Mouse (Mus musculus): ENCODE results near the gene H2al2b. TPM values are rescaled to one million over a fixed set of nuclear protein-coding genes. Genes with fewer than 3 reads are reported as not detected.

H2al2b gene
- not detected in 2 replicates for polyA plus RNA-seq (2012; rRNA removed; ENCODE audit: low replicate concordance)

GRCm38 (mm10) chrY:2720574-2720973 is at the start of gene H2al2b:
Gene H2al2b (minus strand): TSS chrY:2720674.

Other genes with a start within 250 kb of the H2al2b start
- gene H2al2c, start 121.6 kb downstream of the H2al2b start, polyA plus RNA-seq (2012; rRNA removed; ENCODE audit: low replicate concordance), result not detected in 2 replicates
- not detected in 2 replicates for gene Sry, start 57.0 kb downstream of the H2al2b start, polyA plus RNA-seq (2012; rRNA removed; ENCODE audit: low replicate concordance)
- gene Gm4064, start 75.5 kb upstream of the H2al2b start, polyA plus RNA-seq (2012; rRNA removed; ENCODE audit: low replicate concordance), result not detected in 2 replicates
- gene Rbmy, start 110.0 kb upstream of the H2al2b start, polyA plus RNA-seq (2012; rRNA removed; ENCODE audit: low replicate concordance), result not detected in 2 replicates
- not detected in 2 replicates for gene Gm10256, start 110.0 kb upstream of the H2al2b start, polyA plus RNA-seq (2012; rRNA removed; ENCODE audit: low replicate concordance)
- gene Gm10352, start 180.3 kb upstream of the H2al2b start, polyA plus RNA-seq (2012; rRNA removed; ENCODE audit: low replicate concordance), result not detected in 2 replicates
- not detected in 2 replicates for gene Gm29289, start 211.9 kb upstream of the H2al2b start, polyA plus RNA-seq (2012; rRNA removed; ENCODE audit: low replicate concordance)